Mouse (Mus musculus) right cerebral cortex, adult 2 months (tissue): ENCODE data around the gene Gps1.
"Not testable (repeated sequence)": the region's sequence is repeated elsewhere in the genome, so short reads cannot be mapped to it uniquely, and the experiment has no call there.

Experiments
- DNase-seq, 2 experiments: peaks; one replicate each; pipeline ENCODE4 v3.0.0; 2021 to 2022; ENCODE audit warnings: low spot score in 2 of 2

The Gps1 gene

DNA sequence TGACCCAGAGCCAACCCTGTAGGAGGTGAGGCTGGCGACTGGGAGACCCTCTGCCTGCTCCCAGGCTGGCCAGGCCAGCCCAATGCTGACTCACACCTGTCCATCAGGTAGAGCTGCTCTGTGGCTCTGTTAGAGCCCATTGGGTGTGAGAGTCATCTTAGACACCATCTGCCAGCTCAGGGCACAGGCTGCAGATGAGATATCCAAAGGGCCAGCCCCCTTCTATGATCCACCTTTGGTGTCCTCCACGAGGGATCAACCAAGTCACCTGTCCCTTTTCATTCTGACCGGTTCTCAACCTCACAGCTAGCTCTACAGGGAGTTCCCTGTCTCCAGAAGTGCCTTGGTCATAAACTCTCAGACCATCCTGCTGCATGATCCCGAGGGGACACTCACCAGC lies 38.2 kb downstream of the Gps1 start:
- DNase-seq: no peak

DNA sequence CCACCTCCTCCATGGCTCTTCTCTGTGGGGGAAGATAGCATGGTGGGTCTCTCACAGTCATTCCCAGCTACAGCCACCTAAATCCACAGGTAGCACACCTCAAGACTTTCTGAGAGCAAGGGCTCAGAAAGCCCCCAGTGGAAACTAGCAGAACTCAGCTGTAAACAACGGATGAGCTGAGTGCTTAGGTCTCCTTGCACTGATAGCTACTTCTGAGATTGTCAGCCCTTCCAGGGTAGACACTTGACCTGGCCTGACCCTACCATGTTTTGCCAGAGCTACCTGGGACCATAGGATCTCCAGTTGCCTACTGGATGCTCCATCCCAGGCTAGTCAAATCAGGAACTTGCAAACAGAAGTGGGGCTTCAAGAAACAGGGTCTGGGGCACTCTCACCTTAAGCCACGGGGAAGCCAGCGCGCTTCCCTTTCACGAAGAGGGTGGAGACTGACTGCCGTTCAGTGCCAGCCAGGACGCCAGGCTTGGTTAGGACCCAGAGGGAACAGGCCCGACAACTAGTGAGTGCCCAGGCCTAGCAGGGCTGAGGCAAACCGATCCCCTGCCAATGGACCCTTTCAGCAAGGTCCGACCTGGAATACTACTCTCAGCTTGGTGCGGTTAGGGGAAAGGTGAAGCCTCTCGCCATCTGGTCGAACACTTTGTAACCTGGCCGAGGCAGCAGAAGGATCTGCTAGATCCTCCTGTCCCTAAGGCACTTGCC lies 38.9 kb downstream of the Gps1 start:
- no peak for DNase-seq

DNA sequence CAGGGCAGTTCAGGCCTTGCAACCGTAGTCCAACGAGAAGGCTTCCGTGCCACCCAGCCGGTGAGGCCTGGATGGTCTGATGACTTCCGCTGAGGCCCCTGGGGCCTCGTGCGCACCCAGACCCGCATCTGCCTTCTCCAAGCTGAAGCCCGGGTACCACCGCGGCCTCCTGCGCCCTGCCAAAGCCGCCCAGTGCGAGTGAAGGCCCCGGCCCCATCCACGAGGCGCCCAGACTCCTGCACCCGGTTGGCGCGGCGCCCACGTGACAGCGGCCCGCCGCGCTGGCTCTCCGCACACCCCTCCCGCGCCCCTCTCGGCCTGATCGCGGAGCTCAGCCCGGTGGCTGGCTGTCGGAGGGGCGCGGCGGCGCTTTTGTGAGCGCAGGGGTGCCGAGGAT lies 39.5 kb downstream of the Gps1 start:
- no peak for DNase-seq

DNA sequence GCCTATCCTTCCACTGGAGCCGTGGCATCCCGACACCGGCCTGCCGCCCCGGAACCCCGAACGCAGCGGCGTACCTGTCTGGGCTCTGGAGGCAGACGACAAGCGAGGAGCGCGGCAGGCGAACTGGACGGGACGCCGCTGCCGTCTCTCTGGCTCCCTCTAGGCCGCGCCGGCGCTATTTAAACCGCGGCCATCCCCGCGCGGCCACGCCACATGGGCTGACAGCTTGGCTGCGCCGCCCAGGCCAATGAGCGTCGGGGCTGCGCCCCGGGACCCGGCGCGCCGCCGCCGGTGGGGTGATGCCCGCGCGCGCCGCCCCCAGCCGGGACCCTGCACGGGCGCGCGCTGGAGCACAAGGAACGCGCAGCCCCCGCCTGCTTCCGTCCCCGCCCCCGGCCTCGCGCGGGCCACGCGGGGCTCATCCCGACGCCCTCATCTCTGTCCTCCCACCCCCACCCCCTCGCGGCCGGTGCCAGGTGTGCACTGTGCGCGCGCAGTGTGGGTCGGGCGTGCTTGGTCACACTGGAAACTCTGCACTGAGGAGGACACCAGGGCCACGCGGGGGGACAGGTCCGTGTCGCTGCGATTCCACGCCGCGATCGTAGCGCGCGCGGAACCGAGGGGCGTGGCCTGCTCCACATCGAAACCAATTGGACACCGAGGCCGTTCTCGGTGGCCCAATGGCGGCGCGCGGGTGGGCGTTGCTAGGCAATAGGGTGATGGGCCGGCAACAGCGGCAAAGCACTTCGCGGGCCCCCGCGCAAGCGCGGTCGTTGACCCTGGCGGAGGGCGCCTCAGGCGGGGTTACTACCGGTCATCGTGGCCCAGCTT lies 40.1 kb downstream of the Gps1 start, which contains the start of gene Fasn:
TSS of gene Fasn (minus strand) at position 592 of the 831 bp plus-strand sequence.
- peak; percentile 98 for DNase-seq

DNA sequence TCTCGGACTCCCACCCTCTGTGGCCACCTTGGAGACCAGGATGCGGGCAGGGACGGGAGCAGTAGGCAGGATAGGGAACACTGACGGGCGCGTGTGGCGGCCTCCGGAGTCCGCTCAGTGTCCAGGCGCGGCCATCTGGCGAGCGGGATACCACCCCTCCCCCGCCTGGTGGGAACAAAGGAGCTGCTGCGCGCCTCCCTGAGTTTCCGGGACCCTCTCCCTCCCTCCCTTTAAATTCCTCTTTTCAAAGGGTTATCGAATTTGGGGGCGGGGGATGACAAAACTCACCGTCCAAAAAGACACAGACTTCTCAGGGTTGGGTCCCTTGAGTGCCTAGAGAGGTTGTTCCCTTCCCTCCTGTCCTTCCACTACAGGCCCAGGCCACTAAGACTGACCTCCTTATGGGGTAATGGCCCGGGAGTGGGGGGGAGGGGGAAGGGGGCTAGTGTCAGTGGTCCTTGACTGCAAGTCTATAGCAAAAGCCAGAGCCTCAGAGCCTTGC lies 40.8 kb downstream of the Gps1 start:
- DNase-seq: no peak

DNA sequence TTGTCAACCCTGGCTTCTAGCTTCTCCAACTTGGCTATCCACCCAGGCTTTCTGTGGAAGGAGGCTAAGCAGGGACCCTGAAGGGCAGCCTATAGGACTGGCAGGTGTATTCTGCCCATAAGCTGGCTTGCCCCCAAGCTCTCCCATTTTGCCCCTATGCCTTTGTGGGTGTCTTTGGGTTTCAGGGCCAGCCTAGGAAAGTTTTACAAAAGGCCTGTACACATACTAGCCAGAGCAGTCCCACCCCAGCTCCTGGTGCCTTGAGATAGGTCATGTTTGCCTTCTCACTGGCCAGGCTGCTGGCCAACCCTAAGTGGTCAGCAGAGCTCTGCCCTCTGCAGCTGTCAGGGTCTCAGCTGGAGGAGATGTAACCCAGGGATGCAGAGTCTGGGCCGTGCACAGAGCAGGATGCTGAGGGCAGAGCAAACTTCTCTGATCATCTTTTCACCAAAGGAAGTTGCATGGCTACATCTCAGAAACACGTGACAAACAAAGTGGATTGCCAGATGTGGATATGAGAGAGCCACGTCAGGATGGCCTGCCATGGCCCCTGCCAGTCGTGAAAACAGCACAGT lies 41.3 kb downstream of the Gps1 start:
- DNase-seq: no peak

DNA sequence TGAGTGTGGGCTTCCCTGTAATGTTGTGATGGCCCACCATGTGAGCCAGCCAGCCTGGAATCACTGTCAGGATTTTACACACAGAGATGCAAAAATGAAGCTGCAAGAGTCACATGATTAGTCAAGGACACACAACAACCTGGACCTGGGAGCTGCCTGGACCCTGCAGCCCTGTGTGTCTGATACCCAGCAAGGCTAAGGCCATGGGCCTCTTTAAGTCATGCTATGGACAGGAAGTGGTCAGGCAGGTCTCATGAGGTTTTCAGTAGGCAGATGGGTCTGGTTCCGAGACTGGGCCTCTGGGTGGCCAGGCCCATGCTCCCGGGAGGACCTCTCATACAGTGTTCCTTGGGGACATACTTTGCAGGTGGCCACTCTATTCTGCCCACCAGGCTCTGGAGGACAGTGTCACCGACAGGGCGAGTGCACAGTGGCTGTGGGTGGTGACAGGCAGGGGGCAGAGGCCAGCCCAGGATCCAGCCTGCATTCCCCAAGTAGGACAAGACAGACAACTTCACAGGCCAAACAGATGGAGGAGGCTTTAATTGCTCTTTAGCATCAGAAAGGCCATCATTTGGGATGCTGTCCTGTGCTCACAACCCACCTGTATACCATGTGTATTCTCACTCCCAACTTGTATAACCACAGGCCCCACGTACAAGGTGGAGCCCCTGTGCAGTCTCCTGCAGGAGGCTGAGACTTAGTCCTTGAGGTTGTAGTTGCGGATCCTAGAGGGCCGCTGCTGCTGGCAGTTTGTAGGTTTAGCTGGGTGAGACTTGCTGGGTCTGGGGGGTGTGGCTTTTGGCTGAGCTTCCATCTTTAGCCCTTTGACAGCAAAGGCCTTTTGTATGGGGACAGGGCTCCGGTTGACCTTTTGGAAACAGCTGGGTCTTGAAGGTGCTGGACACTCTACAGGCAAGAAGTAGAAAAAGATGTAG lies 42.2 kb downstream of the Gps1 start:
- no peak for DNase-seq

DNA sequence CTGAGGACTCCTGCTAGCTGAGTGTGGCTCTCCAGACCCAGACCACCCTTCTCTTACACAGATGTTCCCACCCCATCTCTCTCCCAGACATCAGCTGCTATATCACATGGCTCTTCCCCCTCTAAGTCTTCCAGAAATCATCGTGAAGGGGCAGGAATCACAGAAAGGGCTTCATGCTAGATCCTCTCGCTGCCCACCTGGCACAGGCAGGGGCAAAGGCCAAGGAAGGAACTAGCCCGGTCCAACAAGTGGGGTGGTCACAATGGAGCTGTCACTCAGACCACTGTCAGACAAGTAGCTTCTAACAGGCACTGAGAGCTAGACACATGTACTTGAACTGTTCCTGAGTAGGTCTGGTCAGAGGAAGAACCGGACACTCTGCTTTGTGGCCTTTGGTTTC lies 44.3 kb downstream of the Gps1 start:
- no peak for DNase-seq

DNA sequence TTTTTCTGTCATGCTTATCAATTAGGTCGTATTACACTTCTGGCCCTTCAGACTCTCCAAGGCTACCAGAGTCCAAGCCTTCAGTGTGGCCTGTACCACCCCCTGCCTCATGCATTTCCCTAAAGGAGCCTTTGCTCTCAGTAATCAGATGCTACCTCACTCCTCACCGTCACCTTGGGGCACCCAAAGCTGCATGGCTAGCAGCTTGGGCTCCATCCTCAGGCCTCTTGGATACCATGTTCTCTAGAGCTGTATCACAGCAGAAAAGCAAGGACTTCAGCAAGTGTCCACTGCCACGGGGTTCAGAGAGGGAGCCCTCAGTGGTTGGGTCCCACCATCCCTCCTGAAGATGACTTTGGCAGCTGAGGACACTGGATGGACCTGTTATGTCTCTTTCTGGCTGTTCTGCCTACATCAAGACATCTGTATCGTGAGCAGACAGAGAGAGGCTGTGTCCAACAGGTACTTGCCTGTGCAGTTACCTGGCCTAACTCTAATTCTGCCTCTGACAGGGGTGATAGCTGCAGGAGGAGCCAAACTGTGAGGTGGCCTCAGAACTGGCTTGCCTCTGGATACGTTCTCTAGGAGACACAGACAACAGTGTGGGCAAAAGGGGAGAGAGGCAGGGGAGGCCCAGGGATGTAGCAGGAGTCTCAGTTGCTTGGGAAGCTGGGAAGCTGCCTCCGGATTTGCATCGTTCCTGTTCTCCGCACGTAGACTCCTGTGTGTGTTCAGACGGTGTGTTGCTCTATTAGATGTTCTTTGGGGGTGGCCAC lies 45.9 kb downstream of the Gps1 start:
- no peak for DNase-seq

DNA sequence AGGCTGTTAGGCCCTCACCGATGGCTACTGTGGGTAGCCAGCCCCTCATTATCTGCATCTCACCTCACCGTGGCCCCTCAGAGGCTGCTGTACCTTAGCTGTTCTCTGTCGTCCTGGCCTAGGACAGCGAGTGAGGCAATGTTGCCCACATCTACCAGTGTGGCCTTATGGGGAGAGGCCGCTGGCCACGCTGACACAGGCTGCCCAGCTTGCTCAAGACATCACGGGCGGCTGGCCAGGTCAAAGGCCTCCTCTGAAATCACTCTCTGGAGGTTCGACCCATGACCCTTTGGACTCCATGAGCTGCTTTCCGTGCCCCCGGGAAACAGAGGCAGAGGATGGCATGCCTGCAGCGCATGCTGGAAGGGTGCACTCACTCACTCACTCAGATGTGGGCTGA lies 46.6 kb downstream of the Gps1 start:
- no peak for DNase-seq

DNA sequence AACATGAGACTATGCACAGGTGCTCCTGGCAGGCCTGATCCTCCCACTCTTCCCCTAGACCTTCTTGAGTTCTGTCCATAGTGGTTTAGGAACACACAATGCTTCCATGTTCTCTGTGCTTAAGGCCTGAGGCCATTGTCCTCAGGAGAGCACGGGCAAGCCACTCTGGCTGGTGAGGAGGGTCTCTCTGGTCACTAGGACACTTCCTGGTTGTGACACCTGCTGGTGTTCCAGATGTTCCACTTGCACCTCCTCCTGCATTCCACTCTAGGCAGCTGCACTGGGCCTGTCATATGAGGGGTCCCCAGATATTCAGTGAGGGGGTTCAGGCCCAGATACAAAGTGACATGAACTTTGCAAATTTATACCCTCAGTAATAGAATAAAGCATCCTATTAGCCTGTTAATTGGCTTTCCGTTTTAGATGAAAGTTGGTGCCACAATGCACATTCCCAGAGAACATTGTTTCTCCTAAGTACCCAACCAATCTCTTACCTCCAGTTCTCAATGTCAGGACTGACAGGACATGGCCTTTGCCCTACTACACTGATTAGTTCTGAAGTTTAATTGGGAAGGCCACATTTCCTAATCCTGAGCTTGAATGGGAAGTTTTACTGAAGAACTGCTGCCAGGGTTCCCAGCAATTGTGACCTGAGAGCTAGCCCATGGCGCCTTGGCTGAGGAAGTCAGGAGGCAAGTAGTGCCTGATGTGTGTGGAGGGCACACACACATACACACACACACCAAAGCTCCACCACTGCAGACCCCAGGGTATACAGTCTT lies 47.8 kb downstream of the Gps1 start:
- no peak for DNase-seq

DNA sequence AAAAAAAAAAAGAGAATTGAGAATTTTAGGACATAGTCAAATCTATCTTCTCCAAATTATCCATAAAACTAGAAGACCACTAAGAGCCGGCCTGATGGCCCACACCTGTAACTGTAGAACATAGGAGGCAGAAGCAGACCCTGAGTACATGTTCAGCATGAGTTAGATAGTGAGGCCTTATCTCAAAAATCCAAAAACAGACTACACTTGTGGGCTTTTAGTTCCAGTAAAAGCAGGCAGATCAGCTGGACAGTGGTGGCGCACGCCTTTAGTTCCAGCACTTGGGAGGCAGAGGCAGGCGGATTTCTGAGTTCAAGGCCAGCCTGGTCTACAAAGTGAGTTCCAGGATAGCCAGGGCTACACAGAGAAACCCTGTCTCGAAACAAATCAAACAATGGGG lies 48.9 kb downstream of the Gps1 start:
- DNase-seq: not testable (repeated sequence)

DNA sequence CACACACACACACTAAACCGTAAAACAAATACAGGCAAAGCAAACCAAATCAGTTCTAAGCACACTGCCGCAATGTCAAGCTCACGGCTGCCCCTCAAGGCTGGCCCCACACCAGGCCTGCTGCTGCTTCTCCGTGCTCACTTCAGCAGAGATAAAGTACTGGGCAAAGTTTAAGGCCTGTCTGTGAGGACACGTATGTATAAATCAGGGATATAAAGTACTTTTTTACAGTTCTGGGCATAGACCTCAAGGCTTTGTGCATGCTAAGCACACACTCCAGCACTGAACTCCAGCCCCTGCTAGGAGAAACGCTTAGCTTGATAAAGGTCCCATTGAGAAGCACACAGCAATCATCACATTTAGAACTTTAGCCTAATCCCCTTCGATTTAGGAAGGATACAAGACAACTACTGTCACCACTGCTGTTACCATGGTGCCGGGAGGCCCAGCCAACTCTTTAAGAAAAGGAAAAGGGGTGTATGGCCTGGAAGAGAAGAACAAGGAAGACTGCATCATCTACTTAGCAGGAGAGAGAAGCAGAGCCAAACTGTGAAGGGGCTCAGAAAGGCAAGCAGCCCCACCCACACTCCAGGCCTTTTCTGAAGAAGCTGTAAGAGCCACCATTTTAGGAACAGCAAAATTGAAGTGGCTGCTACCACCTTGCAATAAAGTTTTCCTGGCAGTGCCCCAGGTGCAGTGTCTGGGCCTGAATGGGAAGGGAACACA lies 49.6 kb downstream of the Gps1 start:
- no peak for DNase-seq
